Mouse (Mus musculus): ENCODE data around the gene Gm17545.

DNA sequence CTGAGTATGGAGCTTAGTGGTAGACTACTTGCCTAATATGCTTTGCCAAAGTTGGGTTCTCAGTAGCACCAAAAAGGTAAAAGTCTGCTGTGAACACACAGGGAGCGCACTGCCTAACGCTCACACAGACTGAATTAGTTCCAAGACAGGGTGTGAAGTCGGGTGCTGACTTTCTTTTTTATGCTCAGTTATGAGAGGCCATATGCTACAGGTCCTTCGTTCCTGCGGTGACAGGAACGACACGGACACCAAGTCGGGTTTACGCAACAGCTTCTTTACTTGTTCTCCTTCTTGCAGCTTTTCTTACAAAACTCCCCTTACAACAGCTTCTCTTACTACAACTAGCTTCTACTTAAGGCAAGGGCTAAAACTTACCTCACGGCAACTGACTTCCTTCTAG is 10.9 kb upstream of the Gm17545 start:
- TF ChIP-seq EP300 (IDR thresholded peaks at IDR 0.05) (no peak), CTCF (IDR thresholded peaks at IDR 0.05) (no peak)

Data from lung, postnatal 0 days (tissue).